Mouse (Mus musculus) left cerebral cortex, adult 2 months (tissue): ENCODE measurements around the gene Dtnbp1. TPM values are rescaled to one million over a fixed set of nuclear protein-coding genes. Genes with fewer than 3 reads are reported as not detected.

Source experiments
- DNase-seq, 2 experiments: peaks; one replicate each; pipeline ENCODE4 v3.0.0; 2021 to 2022; ENCODE audit warnings: low spot score in 2 of 2, mixed read lengths in 1 of 2; ENCODE audit errors: extremely low spot score in 1 of 2
- H3K27ac ChIP-seq: fragments of 200-600 bp; 2 replicates; pipeline ENCODE4 v1.8.1; 2022
- H3K4me3 ChIP-seq: fragments of 200-600 bp; 2 replicates; pipeline ENCODE4 v1.8.1; 2022
- CTCF ChIP-seq: fragments of 200-600 bp; IDR thresholded peaks from 2 replicates; pipeline ENCODE4 v1.8.1; 2022; ENCODE audit warnings: antibody characterized with exemption, mild to moderate bottlenecking, moderate library complexity
- intact Hi-C: fragments of 180-260 bp; cut with DNase I; formaldehyde crosslinking; loops from one replicate; pipeline ENCODE4 v1.15.1; 2025
- long read RNA-seq, 2 experiments: library from polyadenylated mRNA; stranded (forward); transcript quantifications; one replicate each; pipeline ENCODE4 v2.0.0; 2021; ENCODE audit warnings: borderline mapping rate in 2 of 2
- total RNA-seq, 2 experiments: library from RNA; stranded (reverse); gene quantifications; 2 replicates each; pipeline ENCODE4 v1.2.3; 2021

The Dtnbp1 gene
- 10 to 100 TPM; 90.1 to 93.8 TPM for total RNA-seq
- long read RNA-seq, experiment 1, transcript Dtnbp1-206 (4 exons, 797 nt), result minor isoform, 13 of 86 reads
- long read RNA-seq, experiment 1, transcript Dtnbp1-201 (10 exons, 1,362 nt), result major isoform, 43 of 86 reads
- long read RNA-seq, experiment 1, partial matches to known transcripts, result 9 of 86 reads
- long read RNA-seq, experiment 1, other reads (novel, unspliced or antisense), result 20 of 86 reads
- long read RNA-seq, experiment 2, transcript Dtnbp1-201 (10 exons, 1,362 nt), result major isoform, 44 of 67 reads
- long read RNA-seq, experiment 2, transcript Dtnbp1-206 (4 exons, 797 nt), result minor isoform, 6 of 67 reads
- long read RNA-seq, experiment 2, partial matches to known transcripts, result 3 of 67 reads
- long read RNA-seq, experiment 2, other reads (novel, unspliced or antisense), result 13 of 67 reads

DNA sequence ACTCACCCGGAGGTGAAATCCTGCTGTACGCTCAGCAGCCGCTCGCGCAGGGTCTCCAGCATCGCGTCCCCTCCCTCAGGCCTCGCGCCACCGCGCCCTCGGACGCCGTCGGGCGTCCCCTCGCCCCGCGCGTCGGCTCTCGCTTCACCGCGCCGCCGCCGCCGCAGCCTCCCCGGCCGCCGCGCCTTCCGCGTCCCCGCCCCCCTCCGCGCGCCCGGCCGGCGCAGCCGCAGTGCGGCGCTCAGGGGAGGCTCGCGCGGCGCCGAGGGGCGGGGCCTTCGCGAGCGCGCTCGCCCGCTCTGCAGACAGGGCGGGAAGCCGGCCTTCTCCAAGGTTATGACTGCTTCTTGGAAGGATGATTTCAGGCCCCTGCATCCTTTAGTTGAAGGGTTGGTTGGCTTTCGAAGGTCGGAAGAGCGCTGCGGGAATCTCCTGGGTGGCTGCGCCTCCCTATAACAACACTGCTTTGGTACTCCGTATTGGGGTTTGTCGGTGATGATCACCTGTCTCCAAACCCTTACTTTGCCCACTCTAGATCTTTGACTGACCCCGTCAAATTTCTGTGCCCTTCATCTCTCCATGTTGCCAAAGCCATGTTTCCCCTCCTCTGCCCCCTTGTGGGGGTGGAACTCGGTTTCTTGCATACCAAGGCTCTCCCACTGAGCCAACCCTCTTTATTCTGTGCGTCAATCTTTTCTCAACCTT is at the start of gene Dtnbp1:
Gene Dtnbp1 (minus strand): TSS at position 237 of the 705 bp plus-strand sequence.
- peak; percentile 24 for TF ChIP-seq CTCF
- peak; percentile 73 to 76 for DNase-seq
- H3K27ac ChIP-seq, result peak within 1 kb of the TSS; percentile 81
- H3K4me3 ChIP-seq, result peak within 1 kb of the TSS; percentile 99
- intact Hi-C loops, result no loop called here

DNA sequence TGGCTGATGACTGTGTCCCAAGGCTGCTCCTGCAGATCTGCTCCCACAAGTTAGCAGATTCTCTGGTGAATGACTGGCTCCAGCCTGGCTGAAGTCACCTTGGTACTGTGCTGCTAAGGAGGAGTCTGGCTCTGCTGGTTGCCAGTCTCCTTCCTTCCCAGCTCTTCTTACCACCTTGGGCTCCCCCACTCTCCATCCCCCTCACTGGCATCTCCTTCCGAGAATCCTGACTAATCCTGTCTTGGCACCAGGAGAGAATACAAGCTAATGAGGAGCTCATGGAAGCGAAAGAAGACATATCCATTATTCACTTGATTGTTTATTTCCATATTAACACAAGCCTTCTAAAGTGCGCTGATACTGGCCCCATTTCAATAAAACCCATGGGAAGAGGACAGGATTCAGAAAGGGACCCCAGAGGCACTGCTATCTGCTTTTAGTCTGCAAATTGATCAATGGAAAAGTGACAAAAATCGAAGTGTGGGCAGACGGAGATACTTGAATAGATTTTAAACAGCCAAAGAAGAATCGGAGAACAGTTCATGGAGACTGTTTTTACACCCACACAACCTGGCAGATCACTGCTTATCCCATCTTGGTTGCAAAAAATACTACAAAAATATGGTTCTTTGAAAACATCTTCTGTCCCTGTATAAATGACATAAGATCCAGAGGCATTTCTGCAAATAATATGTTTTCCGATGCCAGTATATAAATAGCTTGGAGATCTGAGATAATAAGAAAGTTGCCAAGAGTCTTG is 47.5 kb upstream of the Dtnbp1 start:
- intact Hi-C loops, result no loop called here
- H3K27ac ChIP-seq, result no peak overlapping the region
- DNase-seq, result peak; percentile 32 to 33
- H3K4me3 ChIP-seq, result no peak overlapping the region
- no peak for TF ChIP-seq CTCF

DNA sequence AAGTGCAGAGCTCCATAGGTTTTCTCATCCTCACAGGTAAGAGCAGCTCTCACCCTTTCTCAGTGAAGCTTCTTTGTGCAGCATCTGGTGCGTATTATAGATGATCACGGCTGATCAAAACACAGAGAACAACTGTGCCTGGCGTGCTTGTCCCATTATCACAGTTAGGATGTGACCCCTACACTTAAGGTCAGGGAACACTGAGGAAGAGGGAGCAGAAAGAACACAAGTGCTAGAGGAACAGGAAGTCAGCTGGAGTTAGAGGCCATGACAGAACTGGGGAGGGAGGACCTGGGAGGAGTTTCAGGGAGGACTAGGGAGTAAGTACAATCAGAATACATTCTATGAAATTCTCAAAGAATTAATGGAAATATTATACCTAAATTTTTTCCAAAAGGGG is 41.5 kb upstream of the Dtnbp1 start:
- intact Hi-C loops, result no loop called here
- H3K27ac ChIP-seq, result no peak overlapping the region
- DNase-seq, result no peak
- TF ChIP-seq CTCF, result no peak
- H3K4me3 ChIP-seq, result no peak overlapping the region

DNA sequence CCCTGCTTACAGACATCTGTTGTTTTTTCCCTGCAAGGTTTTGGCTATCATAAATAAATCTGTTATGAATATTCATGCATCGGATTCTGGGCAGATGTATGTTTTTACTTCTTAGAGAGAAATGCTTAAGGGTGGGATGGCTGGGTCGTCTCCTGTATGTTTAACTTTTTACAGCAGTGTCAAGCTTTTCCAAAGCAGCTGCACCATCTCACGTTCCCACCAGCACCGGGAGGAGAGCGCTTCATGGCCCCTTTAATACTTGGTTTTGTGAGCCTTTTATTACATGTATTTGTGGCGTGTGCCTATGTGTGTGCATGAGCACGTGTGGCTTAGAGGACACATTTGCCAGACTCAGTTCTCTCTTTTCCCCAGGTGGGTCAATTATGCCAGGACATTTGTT is 38.8 kb upstream of the Dtnbp1 start:
- no peak overlapping the region for H3K27ac ChIP-seq
- TF ChIP-seq CTCF, result no peak
- no peak overlapping the region for H3K4me3 ChIP-seq
- no peak for DNase-seq
- intact Hi-C loops, result no loop called here

DNA sequence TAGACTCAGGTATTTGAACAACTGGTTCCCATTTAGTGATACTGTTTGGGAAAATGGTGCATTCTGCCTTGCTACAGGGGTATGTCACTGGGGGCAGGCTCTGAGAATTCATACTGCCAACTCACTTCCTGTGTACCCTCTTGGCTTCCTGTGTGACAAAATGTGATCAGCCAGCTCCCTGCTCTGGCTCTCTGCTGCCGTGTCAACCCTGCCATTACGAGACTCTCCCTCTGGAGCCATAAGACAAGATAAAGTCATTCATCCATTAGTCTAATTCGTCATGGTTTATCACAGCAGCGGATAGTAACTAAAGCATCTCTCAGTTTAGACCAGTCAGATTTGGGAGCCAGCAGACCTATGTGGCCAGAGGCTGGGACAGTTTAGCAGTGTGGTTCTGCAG is 38.2 kb upstream of the Dtnbp1 start:
- H3K4me3 ChIP-seq, result no peak overlapping the region
- H3K27ac ChIP-seq, result no peak overlapping the region
- no peak for TF ChIP-seq CTCF
- intact Hi-C loops, result no loop called here
- DNase-seq, result no peak

DNA sequence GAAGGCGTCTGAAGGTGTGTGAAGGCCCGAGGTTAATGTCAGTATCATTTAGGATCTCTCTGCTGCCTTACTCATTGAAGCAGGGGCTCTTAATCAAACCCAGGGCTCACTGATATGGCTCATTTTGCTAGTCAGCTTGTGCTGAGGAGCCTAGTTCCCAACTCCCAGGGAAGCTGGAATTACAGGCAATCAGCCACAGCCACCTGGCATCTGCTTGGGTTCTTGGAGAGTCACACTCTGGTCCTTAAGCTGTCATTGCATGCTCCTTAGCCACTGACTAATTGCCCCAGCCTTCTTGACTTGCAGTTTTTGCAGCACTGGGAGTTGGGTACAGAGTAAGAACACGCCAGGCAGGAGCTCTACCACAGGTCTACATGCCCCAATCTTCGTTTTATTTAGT is 34.5 kb upstream of the Dtnbp1 start:
- Histone ChIP-seq H3K27ac (no peak overlapping the region), H3K4me3 (no peak overlapping the region)
- no peak for DNase-seq
- intact Hi-C loops, result no loop called here
- no peak for TF ChIP-seq CTCF

DNA sequence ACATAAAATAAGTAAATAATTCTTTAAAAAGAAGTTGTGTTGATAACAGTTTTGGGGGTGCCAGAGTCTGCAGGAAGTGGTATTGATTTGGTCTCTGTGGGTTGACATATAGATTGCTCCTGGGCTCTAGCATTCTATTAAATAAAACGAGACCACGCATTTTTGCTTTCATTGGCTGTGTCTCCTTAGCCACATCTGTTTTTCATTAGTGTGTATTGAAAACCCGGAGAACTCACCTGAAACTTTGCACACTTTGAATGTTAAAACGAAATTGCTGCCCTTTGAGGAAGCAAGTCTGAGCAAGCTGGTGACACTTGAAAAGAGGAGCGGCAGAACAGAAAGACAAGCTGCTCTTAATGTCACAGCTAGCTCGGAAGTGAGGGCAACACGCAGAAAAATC is 32.8 kb upstream of the Dtnbp1 start:
- DNase-seq, result no peak
- intact Hi-C loops, result no loop called here
- Histone ChIP-seq H3K4me3 (no peak overlapping the region), H3K27ac (no peak overlapping the region)
- no peak for TF ChIP-seq CTCF

DNA sequence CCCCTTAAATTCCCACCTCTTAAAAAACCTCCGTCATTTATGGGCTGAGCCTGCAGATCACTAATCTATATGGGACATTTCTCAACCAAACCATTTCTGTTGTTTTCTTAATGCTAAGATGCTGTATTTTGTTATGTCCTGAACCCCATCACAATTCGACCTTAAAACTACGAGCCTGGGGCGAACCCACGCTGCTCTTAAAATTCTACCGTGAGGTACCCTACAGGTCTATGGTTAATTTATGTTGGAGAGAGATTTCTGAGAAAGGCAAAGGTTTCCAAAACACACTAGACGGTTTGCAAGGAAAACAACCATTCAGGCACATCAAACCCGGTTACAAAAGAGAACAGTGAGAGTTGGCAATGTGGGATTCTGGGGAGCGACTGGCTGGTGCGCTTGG is 31.4 kb upstream of the Dtnbp1 start:
- TF ChIP-seq CTCF, result no peak
- DNase-seq, result no peak
- Histone ChIP-seq H3K4me3 (no peak overlapping the region), H3K27ac (no peak overlapping the region)
- intact Hi-C loops, result no loop called here

DNA sequence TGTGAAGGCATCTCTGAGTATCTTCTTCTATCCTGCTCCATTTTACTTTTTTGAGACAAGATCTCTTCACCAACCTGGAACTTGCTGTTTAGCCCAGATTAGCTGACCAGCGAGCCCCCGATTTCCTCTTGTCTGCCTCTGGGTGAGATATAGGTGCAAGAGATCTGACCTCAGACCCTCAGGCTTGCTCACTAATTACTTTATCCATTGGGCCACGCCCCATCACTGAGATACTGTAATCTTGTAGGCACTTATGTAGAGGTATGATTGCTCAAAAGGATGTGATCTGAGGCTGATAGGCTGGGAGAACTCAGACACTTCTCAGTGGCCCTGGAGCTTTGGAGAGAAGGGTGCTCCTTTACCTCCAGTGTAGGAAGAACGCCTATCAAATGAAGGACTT is 30.5 kb upstream of the Dtnbp1 start:
- Histone ChIP-seq H3K4me3 (no peak overlapping the region), H3K27ac (no peak overlapping the region)
- no peak for DNase-seq
- TF ChIP-seq CTCF, result no peak
- intact Hi-C loops, result no loop called here

DNA sequence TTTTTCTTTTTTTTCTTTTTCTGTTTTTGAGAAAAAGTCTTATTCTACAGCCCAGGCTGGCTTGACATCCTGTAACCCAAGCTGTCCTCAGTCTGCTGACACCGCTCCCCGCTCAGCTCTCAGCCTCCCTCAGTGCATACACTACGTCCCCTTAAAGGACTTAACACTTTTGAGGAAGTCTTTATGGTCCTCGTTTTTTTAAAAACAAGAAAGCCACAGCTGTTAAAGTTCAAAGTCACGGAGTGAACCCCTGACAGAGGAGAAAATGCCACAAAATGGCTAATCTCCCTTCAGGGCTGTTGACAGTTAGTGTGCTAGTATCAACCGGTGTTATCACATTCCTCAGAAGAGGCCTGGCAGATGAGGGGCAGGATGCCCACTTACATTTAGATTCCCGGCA is 29.8 kb upstream of the Dtnbp1 start:
- no peak for DNase-seq
- Histone ChIP-seq H3K4me3 (no peak overlapping the region), H3K27ac (peak overlapping the region; percentile 56; the same call in 1 of the 2 replicates)
- no peak for TF ChIP-seq CTCF
- intact Hi-C loops, result loop anchor here (2.0 kb wide), 3 partner anchors 359 to 445 kb away; no protein-coding TSS in a partner anchor

DNA sequence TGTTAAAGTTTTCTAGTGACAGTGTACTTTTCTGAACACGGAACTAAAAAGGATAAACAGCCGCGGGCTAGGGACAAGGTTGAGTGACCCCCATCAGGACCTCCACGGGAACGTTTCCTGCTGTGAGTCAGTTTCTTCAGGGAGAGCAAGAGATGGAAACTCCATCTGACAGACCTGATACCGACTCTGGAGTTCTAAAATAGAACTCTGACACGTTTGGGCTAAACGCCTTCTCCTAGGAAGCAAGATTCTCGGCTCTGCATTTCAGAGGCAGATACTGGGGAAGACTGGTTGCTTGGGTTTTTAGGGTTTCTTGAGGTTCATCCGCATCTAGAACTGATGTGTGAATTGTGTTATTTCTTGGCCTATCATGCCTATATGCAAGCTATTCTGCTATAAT is 29.4 kb upstream of the Dtnbp1 start:
- H3K27ac ChIP-seq, result peak overlapping the region; percentile 56
- DNase-seq, result no peak
- intact Hi-C loops, result loop anchor here (2.0 kb wide), 3 partner anchors 359 to 445 kb away; no protein-coding TSS in a partner anchor
- 0 out of 2 replicates have a peak overlapping the region, but pooled peaks have one; percentile 1 for H3K4me3 ChIP-seq
- TF ChIP-seq CTCF, result no peak

DNA sequence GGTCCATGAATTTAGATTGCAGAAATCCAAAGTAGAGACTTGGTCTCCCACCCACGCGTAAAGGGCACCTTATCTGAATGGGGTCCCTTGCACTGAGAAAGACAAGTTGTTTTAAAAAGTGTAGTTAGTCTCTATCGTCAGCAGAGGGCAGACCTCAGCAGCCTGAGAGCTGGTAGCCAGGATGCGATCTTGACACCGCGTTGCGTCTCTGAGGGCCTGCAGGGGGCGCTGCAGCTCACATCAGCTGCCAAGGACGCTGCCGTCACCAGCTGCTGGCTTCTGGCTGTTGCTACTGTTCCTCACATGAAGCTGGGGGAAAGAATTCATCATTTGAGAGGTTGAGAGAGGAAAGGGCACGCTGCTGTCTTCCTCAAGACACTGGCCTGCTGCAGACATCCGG is 28.9 kb upstream of the Dtnbp1 start:
- TF ChIP-seq CTCF, result no peak; the same call in none of the 2 replicates
- intact Hi-C loops, result loop anchor here (2.0 kb wide), 3 partner anchors 360 to 446 kb away; no protein-coding TSS in a partner anchor
- 0 out of 2 replicates have a peak overlapping the region, but pooled peaks have one; percentile 1 for H3K4me3 ChIP-seq
- peak; percentile 90 to 91 for DNase-seq
- peak overlapping the region; percentile 56 for H3K27ac ChIP-seq
